Mouse (Mus musculus) testis, adult 2 months (tissue): ENCODE results near the gene Cxcr5.

Experiments used
- CTCF ChIP-seq: fragments of 200-500 bp; IDR thresholded peaks from 2 replicates; pipeline ENCODE4 v1.5.1; 2012; ENCODE audit warnings: low read depth, mild to moderate bottlenecking, inconsistent platforms, low read length, moderate library complexity; ENCODE audit not compliant: control insufficient read depth, insufficient read depth, insufficient replicate concordance
- POLR2A ChIP-seq: fragments of 200-500 bp; IDR thresholded peaks from 2 replicates; pipeline ENCODE4 v1.6.1; 2012; ENCODE audit warnings: low read depth, mild to moderate bottlenecking, inconsistent platforms, low read length, moderate library complexity; ENCODE audit not compliant: control insufficient read depth

DNA sequence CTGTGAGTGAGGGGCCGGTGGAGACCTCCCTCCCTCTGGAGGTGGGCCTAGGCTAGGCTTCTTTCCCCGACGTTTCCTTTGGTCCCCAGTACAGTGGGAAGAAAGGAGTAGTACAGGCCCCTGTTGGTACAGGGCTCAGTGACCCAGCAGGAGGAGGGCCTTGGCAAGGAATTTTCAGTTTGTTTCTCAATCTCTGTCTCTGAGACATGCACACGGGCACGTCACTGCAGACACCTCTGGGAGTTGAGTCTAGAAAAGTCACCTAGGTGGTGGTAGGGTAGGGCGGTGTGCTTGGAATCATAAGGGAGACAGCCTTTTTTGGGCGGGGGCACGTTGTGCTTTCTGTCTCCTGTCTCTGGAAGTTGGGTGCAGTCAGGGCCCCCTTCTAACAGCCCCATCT, 73.3 kb downstream of the Cxcr5 start:
- no peak for TF ChIP-seq CTCF
- TF ChIP-seq POLR2A = no peak
